Mouse (Mus musculus): ENCODE measurements around the gene Dmac1. TPM values are rescaled to one million over a fixed set of nuclear protein-coding genes. Genes with fewer than 3 reads are reported as not detected.
"Not testable (repeated sequence)": the region's sequence is repeated elsewhere in the genome, so short reads cannot be mapped to it uniquely, and the experiment has no call there.

Gene Dmac1
- total RNA-seq (2021) = 10 to 100 TPM; 53.5 to 60.1 TPM
- long read RNA-seq, transcript Dmac1-201 (2 exons, 741 nt) = major isoform, 41 of 43 reads
- long read RNA-seq, partial matches to known transcripts = 1 of 43 reads
- long read RNA-seq, other reads (novel, unspliced or antisense) = 1 of 43 reads

DNA sequence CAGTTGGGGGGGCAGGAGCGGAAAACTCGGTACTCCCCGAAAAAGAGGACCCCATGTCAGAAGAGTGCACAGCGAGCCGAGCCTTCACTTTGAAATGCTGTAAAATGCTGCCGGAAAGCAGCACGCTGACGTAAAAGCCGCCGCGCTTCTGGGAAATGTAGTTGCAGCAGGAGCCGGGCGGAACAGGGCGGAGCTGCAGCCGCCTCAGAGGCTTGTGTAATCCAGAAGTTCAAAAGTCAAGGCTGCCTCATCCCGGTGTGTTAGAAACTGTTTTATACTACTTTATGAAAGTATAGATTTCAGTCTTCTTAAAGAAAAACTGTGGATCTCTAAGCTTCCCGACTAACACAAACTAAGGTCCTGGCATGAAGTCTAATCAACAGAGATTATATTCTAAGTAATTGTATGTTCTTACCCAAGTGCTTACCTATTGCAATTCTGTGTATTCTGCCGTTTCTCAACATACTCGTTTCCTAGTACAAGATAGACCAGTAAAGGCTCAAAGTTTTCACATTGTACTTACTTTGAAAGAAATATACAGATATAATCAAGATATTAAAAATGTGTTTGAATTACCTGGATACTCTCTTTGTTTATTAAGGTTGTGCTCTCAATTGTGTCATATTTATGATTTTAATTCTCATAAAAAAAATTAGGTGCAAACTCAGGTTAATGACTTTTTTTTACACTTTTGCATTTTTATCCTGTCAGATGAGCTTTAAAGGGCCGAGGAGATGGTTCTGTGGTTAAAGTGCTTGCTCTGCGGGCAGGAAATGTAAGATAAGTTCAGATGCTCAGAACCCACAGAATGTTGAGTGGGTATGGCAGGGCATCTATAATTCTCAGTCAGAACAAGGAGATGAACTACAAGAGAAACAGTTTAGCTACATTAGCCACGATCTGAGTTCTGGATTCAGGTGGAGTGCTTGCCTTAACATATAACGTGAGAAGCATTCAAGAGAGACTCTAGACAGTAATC is at the start of gene Dmac1:
Gene Dmac1, minus strand, starts transcription at position 109 of the 979 bp plus-strand sequence.
- peak; percentile 98 for DNase-seq (ENCODE audit: low spot score in 2 of 2)

DNA sequence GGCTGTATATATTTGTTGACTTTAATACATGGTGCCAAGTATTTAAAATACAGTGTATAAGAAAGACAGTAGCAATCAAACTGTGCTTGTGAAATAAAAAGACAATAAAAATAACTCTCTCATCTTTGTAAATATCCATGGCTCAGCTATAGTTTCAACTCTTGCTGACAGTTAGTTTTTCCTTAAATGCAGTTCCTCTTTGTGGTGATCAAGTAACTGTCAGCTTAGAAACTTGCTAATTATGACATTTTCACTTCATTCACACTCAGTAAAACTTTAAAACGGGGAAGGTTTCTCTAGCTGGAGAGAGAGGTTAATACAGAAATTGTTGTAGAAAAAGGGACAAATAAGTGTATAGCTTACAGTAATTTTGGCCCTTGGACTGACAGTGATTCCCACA is 37.3 kb upstream of the Dmac1 start:
- no peak for DNase-seq (ENCODE audit: low spot score in 2 of 2)

DNA sequence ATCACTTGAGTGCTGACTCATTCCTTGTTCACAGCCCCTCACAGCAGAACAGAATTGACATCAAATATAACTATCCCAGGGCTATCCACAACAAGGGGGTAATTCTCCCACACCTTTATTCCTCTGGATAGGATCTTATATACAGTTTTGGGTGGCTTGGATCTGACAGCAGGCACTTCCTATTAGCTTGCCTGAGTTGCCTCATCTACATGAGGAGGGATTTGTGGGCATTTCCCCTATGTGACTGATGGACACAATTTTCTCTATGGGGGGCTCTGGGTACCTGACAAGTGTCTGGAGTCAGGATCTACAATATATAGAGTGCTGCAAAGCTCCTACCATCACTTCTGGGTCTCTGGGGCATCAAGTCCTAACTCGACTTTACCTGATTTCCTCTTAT is 36.9 kb upstream of the Dmac1 start:
- no peak for DNase-seq (ENCODE audit: low spot score in 2 of 2)

DNA sequence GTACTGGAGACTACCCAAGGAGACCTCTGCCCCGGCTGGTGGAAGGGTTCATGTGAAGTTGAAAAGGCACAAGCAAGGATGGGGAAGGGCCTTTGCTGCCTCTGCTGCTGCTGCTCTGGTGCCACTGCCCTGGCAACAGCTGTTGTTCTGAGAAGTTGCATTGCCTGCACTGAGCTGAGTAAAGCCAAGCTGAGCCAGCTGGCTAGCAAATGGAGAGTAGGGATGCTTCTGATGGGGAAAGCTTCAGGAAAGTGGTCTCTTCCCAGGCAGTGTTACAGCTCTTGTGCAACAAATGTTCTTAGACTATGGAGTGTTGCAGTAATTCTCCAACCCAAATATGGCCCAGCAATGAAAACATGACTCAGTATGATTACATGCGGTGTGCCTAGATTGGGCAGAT is 33.8 kb upstream of the Dmac1 start:
- DNase-seq (ENCODE audit: low spot score in 2 of 2) = no peak

DNA sequence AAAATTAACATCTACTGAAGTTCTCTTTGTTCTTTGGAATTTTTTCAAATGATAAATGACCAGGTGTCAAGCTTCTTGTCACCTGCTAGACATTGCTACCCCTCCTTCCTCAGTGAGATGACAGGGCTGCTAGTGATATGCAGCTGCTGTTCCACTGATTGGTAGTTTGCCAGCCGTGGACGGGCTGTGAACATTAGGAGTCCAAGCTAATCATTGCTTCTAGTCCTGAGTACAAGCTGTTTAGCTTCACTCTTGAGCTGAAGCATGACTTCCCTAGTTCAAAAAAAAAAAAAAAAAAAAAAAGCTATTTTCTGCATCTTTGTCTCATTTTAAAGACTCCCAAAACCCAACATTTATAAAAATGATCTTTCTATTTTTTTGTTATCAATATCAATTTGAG is 33.2 kb upstream of the Dmac1 start:
- no peak for DNase-seq (ENCODE audit: low spot score in 2 of 2)

DNA sequence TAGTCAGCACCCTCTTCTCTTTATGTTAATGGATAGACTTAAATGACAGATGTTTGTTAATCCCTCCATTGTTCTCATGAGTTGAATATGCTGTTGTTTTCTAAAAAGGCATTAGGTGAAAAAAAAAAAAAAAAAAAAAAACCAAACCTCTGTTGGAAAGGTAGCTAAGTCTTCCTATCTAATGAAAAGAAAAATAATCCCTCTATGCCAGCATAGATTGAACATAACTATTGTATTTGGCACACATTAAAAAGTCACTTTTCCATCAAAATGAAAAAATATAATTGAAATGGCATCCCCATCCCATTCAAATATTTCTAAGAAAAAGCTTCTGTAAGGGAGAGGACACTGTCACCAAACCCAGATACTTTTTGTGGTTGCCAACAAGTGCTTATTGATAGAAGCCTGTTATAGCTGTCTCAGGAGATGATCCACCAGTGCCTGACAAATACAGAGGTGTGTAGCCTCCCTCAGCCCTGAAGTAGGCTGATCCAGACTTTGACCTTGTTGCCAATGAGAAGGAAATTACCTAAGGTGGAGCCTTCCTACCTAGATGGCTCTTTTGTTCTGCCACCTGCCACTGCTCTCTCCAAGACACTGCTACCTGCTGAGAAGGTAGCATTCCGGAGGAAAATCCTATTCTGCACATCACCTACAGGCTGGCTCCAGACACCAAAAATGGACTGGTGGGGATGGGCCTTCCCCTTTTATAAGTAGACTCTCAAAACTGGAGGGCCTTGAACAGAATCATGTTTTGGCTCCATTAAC is 22.3 kb upstream of the Dmac1 start:
- DNase-seq (ENCODE audit: low spot score in 2 of 2) = no peak

DNA sequence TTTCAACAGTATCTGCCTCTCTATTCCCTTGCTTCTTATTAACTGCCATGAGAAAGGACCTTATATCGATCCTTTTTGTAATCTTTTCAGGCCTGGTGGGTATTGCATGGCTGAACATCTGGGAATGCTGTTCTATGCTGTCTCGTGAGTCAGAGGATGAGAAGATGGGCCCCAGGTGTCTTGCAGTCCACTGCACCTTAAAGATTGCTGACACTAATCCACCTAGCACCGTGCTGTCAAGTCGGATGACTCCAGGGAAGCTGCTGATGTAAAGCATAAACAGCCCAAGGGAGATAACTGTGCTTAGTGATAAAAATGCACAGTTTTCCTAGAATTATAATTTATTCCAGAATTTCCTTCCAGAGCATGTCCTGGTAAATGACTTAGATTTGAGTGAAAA is 14.2 kb upstream of the Dmac1 start:
- no peak for DNase-seq (ENCODE audit: low spot score in 2 of 2)

DNA sequence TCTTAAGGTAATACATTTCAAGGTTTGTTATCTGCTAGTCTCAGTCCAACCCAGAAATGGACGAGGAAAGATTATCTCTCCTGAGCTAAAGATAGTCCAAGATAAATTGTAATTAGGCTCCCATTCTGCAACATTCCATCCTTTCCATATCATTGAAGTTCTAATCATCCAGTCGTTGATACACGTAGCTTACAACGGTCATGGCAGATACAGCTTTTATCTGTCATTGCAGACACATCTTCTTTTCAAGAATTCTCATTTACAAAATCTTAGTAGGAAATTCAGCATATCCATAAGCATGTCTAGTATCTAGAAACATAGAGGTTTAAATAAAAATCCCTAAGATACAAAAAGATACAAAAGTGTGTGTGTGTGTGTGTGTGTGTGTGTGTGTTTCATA is 13.0 kb upstream of the Dmac1 start:
- no peak for DNase-seq (ENCODE audit: low spot score in 2 of 2)

DNA sequence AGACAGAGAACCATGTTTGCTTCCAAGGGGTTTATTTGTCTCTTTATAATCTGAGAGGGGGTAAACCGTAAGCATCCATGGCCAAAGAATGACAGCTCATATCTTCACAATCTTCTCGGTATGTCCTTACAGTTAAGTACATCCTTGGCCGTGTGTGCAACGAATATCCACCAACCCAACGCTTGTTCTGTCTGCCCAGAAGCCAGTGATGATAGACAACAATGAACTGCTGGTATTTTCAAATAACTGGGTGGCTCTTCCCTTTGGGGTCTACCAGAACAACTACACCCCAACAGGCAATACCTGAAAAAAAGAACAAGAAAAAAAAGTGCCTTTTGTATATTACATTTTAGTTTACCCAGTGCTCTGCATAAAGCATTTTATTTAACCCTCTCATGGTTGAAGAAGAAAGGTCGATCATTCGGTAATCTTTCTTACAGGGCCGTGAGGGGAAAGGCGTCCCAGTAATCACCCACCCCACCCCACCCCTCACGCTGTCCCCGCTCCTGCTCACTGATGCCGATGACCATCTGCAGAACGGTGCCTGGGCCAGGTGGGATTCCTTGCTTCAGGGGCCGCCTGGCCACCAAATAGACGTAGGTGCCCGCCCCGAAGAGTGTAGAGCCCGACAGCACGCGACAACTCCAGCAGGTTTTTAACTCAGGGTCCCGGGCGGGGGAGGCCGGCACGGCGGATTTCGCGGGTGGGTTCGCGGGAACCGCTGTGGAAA is 473 bp downstream of the Dmac1 start:
- no peak for DNase-seq (ENCODE audit: low spot score in 2 of 2)

DNA sequence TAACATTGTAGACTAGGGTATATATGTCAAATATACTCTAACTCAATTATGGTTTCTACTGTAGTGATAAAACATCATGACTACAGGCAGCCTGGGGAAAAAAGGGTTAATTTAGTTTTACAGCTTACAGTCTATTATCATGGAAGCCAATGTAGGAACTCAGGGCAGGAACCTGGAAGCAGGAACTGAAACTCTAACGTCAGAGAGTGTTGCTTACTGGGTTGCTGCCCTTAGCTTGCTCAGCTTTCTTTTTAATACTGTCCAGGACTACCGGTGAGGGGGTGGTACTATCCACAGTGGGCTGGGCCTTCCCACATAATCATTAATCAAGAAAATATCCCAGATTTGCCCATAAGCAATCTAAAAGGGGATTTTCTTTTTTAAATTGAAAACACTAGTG is 2.4 kb downstream of the Dmac1 start:
- no peak for DNase-seq (ENCODE audit: low spot score in 2 of 2)

DNA sequence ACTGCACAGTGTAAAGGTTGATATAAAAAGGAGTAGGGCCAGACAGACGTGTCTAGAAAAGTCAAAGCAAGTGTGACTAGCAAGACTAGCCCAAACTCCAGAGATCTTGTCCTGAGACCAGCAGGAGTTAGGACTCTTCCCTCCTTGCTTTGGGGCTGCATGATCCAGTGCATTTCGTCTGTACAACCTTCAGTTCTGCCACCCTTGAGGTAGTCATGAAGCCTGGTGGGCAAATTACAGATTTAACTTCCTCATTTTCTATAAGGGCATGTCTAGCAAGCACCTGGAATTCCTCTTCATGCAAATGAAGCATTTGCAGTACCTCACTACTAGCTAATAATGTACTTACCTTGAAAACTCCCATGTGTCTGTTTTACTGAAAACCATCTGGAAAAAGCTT is 10.2 kb downstream of the Dmac1 start:
- no peak for DNase-seq (ENCODE audit: low spot score in 2 of 2)

DNA sequence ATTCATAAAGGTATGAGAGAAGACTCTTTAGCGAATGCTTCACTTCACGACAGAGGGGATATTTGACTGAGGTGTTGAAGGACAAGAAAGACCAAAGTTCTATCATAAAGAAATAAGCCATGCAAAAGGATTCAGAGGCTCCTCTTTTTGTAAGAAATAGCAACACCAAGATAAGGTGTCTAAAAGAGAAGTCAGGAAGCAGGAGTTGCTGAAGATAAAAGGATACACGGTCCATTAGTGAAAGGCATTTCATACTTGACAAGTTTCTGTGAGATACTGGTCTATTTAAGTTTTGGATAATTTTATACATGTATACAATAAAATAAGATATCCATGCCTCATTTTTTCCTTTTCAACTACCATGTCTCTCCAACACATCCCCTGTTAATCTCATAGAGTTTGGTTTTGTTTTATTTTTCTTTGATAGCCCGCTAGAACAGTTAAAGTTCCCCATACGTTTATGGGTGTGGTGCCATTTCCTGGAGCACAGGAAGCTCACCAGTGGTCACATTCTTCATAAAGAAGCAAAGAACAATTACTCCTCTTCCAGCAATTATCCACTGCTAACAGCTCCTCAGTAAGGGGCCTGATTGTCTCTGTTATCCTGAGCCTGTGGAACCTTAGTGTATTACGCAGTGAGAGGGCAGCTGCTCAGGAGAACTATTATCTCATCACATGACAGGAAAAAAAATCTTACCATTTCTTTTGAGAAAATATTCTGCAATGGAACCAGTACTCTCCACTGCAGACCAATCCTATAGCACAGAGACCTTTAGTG is 11.1 kb downstream of the Dmac1 start:
- no peak for DNase-seq (ENCODE audit: low spot score in 2 of 2)

DNA sequence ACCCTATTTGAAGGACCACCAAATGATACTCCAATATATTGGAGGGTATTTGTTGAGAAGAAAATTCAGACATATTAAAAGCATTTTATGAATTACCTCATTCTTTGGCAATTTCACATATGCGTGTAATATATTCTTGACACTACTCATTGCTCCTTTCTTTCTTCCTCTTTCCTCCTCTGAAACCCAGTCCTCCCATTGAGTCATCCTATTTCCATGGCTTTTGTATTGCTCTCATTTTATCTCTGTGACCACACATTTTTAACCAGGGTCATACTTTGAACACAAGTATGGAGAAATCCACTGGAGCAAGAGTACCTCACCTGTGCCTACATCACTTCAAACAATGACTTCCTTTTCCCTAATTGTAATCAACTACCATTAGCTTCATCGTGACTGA is 13.9 kb downstream of the Dmac1 start:
- DNase-seq (ENCODE audit: low spot score in 2 of 2) = no peak

DNA sequence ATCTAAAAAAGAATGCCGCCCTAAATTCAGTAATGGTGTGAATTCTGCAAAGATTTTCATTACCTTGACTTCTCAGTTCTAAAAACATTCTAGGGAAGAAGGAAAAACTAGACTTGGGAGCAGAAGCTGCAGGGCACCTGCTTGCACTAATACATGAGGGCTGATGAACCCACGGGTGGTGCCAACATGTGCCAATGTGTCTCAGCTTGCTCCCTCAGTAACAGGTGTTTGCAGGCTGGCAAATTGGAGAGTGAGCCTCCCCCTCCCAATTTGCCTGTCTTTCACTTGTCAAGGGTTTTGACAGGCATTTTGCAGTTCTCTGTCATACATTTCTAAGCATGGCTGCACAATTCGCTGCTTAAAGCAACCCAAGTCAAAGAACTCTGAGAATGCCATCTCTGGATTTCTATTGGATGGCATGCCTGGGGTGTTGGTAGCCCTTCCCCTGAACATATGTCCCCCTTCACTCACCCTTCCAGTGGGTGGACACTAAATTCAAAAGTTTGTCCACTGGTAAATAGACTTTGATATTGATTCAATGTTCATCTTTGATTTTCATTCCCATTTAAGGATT is 14.5 kb downstream of the Dmac1 start:
- DNase-seq (ENCODE audit: low spot score in 2 of 2) = peak; percentile 18 to 25

DNA sequence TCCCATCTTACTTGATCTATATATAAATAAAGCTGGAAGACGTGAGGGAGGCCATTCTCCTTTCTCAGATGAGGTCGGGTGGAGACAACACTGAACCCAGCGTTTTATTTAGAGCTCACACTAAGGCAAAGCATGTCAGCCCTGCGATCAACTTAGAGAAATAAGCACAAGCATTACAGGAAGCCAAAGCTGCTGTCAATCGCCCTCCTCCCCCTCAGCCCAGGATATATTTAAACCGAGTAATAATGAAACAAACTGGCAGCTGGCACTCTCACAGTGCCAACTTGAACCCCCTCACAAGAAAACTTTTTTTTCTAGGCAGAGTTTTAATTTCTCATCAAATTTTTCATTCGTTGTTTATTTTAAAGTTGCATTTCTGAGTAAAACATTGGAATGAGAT is 15.7 kb downstream of the Dmac1 start:
- peak in 1 of 2 experiments; percentile 25 for DNase-seq (ENCODE audit: low spot score in 2 of 2)

DNA sequence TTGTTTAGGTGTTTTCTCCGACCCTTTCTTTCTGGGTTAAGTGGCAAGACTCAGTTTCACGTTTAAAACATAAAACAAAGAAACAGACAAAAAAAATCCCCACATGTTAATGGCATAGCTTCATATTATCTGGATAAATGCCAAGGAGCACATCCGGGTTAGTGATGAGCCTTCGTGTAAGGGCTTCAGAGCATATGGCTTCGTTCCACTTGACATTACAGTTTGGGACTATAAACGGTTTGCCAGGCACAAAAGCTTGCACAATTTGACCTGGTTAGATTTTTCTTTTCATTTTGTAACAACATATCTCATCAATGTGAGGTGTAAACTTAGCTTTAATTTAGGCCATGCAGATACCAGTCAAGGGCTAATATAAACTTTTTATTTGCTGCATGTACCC is 17.9 kb downstream of the Dmac1 start:
- no peak for DNase-seq (ENCODE audit: low spot score in 2 of 2)

DNA sequence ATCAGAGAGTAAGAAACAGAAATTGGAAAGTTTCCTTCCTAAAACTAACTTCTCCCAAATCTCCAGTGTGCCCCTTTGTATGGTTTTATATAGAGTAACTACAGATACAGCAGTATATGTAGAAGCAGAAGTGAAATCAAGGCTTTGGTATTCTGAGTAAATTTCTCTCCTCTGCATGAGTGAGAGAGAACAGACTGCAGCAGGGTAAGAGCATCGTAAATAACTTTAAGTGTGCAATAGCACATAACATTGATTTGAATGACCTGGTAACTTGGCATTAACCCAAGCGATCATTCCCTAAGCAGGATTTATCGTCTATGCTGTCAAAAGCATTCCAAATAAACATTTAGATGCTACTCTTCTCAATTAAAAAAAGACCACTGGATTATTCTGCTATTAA is 18.7 kb downstream of the Dmac1 start:
- no peak for DNase-seq (ENCODE audit: low spot score in 2 of 2)

DNA sequence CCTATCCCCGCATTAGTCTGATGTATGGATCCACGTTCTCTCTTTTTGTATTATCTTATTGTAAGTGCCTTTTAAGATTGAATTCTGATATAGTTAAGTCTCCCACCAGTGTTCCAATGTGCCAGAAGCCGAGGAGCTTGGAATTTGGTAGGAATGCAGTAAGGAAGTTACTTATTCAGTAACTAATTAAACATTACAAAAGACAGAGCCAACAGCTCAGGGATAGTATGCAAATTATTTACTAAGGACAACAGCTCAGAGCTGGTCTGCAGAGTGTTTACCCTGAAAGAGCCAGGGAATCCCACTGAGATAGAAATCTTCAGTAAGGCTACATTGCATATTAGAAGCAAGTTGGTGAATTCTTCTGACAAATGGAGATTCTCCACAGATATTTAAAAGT is 43.5 kb downstream of the Dmac1 start:
- DNase-seq (ENCODE audit: low spot score in 2 of 2) = not testable (repeated sequence)
